Mouse (Mus musculus): ENCODE results near the gene Tmem165.

The Tmem165 gene

DNA sequence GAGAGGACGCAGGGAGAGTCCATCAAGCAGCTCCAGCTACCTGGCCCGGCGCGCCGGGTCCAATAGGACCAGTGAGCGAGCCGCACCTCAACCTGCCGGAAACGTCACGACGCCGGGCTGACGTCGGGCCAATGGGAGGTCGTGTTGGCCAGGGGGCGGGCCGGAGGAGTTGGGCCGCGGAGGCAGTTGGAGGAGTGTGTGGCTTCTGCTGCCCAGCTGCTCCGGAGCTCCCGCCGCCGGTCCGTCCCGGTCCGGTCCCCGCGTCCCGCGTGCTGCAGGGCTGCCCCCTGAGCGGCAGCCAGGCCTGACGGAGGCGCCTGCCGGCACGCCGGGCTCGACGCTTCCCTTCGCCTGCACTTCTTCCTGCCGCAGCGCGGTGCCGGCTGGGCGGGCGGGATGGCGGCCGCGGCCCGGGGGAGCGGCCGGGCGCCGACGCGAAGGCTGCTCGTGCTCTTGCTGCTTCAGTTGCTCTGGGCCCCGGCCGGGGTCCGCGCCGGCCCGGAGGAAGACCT, at the start of gene Tmem165:
Gene Tmem165 (plus strand): TSS at position 131 of the 512 bp plus-strand sequence.
- DNase-seq (ENCODE audit: low read depth, low spot score): peak; percentile 92
- no peaks in the 10 kb centered on the region for H3K27me3 ChIP-seq (ENCODE audit: control insufficient read depth, insufficient read depth, low read length, poor library complexity, severe bottlenecking)
- no peaks in the 10 kb centered on the region for H3K36me3 ChIP-seq (ENCODE audit: control insufficient read depth, insufficient read depth, low read length, poor library complexity, severe bottlenecking)

- no peak for DNase-seq (ENCODE audit: low read depth, low spot score)
Observed at GRCm38 (mm10) chr5:76135644-76136043, 48.0 kb upstream of the Tmem165 start.

GRCm38 (mm10) chr5:76136271-76136670, 47.4 kb upstream of the Tmem165 start:
- no peaks in the 10 kb centered on the region for H3K36me3 ChIP-seq (ENCODE audit: control insufficient read depth, insufficient read depth, low read length, poor library complexity, severe bottlenecking)
- no peak for DNase-seq (ENCODE audit: low read depth, low spot score)
- no peaks in the 10 kb centered on the region for H3K27me3 ChIP-seq (ENCODE audit: control insufficient read depth, insufficient read depth, low read length, poor library complexity, severe bottlenecking)

More at GRCm38 (mm10) chr5:76135644-76136043, 48.0 kb upstream of the Tmem165 start:
- Histone ChIP-seq H3K27me3 (ENCODE audit: control insufficient read depth, insufficient read depth, low read length, poor library complexity, severe bottlenecking) (no peaks in the 10 kb centered on the region), H3K36me3 (ENCODE audit: control insufficient read depth, insufficient read depth, low read length, poor library complexity, severe bottlenecking) (no peaks in the 10 kb centered on the region)

DNA sequence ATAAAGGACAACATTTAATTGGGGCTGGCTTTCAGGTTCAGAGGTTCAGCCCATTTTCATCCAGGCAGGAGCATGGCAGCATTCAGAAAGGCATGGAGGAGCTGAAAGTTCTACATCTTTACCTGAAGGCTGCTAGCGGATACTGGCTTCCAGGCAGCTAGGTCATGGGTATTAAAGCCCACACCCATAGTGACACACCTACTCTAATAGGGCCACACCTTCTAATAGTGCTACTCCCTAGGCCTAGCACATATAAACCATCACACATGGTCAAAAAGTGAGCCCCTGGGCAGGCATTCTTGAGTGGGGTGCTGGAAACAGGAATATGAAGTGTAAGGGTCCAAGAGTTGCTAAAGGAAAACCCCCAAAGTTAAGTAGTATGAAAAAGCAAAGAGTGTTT, 46.1 kb upstream of the Tmem165 start:
- H3K27me3 ChIP-seq (ENCODE audit: control insufficient read depth, insufficient read depth, low read length, poor library complexity, severe bottlenecking): no peaks in the 10 kb centered on the region
- DNase-seq (ENCODE audit: low read depth, low spot score): no peak
- no peaks in the 10 kb centered on the region for H3K36me3 ChIP-seq (ENCODE audit: control insufficient read depth, insufficient read depth, low read length, poor library complexity, severe bottlenecking)

GRCm38 (mm10) chr5:76138071-76138470, 45.6 kb upstream of the Tmem165 start:
- Histone ChIP-seq H3K36me3 (ENCODE audit: control insufficient read depth, insufficient read depth, low read length, poor library complexity, severe bottlenecking) (no peaks in the 10 kb centered on the region), H3K27me3 (ENCODE audit: control insufficient read depth, insufficient read depth, low read length, poor library complexity, severe bottlenecking) (no peaks in the 10 kb centered on the region)
- no peak for DNase-seq (ENCODE audit: low read depth, low spot score)

GRCm38 (mm10) chr5:76138512-76138911, 45.2 kb upstream of the Tmem165 start:
- H3K36me3 ChIP-seq (ENCODE audit: control insufficient read depth, insufficient read depth, low read length, poor library complexity, severe bottlenecking): no peaks in the 10 kb centered on the region
- peak; percentile 4 for DNase-seq (ENCODE audit: low read depth, low spot score)
- H3K27me3 ChIP-seq (ENCODE audit: control insufficient read depth, insufficient read depth, low read length, poor library complexity, severe bottlenecking): no peaks in the 10 kb centered on the region

- Histone ChIP-seq H3K27me3 (ENCODE audit: control insufficient read depth, insufficient read depth, low read length, poor library complexity, severe bottlenecking) (no peaks in the 10 kb centered on the region), H3K36me3 (ENCODE audit: control insufficient read depth, insufficient read depth, low read length, poor library complexity, severe bottlenecking) (no peaks in the 10 kb centered on the region)
- DNase-seq (ENCODE audit: low read depth, low spot score): peak; percentile 24
Observed at GRCm38 (mm10) chr5:76139171-76139671, 44.5 kb upstream of the Tmem165 start.

- no peaks in the 10 kb centered on the region for H3K27me3 ChIP-seq (ENCODE audit: control insufficient read depth, insufficient read depth, low read length, poor library complexity, severe bottlenecking)
- DNase-seq (ENCODE audit: low read depth, low spot score): peak; percentile 98
- no peaks in the 10 kb centered on the region for H3K36me3 ChIP-seq (ENCODE audit: control insufficient read depth, insufficient read depth, low read length, poor library complexity, severe bottlenecking)
Observed at GRCm38 (mm10) chr5:76139808-76140729, 43.6 kb upstream of the Tmem165 start, which contains the start of gene Srd5a3. Srd5a3 (plus strand) TSS chr5:76140271.

DNA sequence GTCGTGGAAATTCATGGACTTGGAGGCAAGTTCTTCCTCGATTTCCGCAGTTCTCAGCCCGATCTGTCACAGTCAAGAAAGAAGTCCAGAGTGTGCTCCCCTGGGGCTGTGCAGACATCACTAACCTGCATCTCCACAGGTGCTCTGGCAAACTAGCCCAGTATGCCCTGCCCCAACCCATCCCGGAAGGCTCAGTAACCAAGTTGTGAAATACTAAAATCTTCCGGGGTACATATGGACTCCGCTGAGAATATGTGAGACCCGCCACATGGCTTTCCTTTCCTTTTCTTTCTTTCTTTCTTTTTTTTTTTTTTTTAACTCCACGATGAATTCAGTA, 43.0 kb upstream of the Tmem165 start:
- no peak for DNase-seq (ENCODE audit: low read depth, low spot score)
- Histone ChIP-seq H3K36me3 (ENCODE audit: control insufficient read depth, insufficient read depth, low read length, poor library complexity, severe bottlenecking) (no peaks in the 10 kb centered on the region), H3K27me3 (ENCODE audit: control insufficient read depth, insufficient read depth, low read length, poor library complexity, severe bottlenecking) (no peaks in the 10 kb centered on the region)

GRCm38 (mm10) chr5:76143356-76143755, 40.3 kb upstream of the Tmem165 start:
- Histone ChIP-seq H3K36me3 (ENCODE audit: control insufficient read depth, insufficient read depth, low read length, poor library complexity, severe bottlenecking) (no peaks in the 10 kb centered on the region), H3K27me3 (ENCODE audit: control insufficient read depth, insufficient read depth, low read length, poor library complexity, severe bottlenecking) (no peaks in the 10 kb centered on the region)
- no peak for DNase-seq (ENCODE audit: low read depth, low spot score)

GRCm38 (mm10) chr5:76146401-76146800, 37.3 kb upstream of the Tmem165 start:
- peak; percentile 34 for DNase-seq (ENCODE audit: low read depth, low spot score)
- Histone ChIP-seq H3K36me3 (ENCODE audit: control insufficient read depth, insufficient read depth, low read length, poor library complexity, severe bottlenecking) (peaks cover 7% of the 10 kb centered on the region; the same call in 1 of the 2 replicates), H3K27me3 (ENCODE audit: control insufficient read depth, insufficient read depth, low read length, poor library complexity, severe bottlenecking) (no peaks in the 10 kb centered on the region)

GRCm38 (mm10) chr5:76149436-76149835, 34.2 kb upstream of the Tmem165 start:
- H3K27me3 ChIP-seq (ENCODE audit: control insufficient read depth, insufficient read depth, low read length, poor library complexity, severe bottlenecking): no peaks in the 10 kb centered on the region
- DNase-seq (ENCODE audit: low read depth, low spot score): no peak
- H3K36me3 ChIP-seq (ENCODE audit: control insufficient read depth, insufficient read depth, low read length, poor library complexity, severe bottlenecking): peaks cover 9% of the 10 kb centered on the region

- no peaks in the 10 kb centered on the region for H3K27me3 ChIP-seq (ENCODE audit: control insufficient read depth, insufficient read depth, low read length, poor library complexity, severe bottlenecking)
- peaks cover 10% of the 10 kb centered on the region for H3K36me3 ChIP-seq (ENCODE audit: control insufficient read depth, insufficient read depth, low read length, poor library complexity, severe bottlenecking)
- DNase-seq (ENCODE audit: low read depth, low spot score): no peak
Observed at GRCm38 (mm10) chr5:76152956-76153355, 30.7 kb upstream of the Tmem165 start.

DNA sequence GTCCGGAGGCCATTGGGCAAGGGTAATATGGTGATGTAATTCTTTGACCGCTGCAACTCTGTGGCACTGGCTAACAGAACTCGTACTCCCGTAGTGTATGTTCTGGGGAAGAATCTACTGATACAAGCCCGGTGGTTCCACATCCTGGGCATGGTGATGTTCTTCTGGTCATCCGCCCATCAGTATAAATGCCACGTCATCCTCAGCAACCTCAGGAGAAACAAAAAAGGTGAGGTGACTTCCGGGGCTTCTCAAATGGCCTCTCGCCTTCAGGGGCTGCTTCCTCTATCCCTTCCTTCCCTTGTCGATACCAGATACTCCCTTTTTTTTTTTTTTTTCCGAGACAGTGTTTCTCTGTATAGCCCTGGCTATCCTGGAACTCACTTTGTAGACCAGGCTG, 30.2 kb upstream of the Tmem165 start:
- H3K36me3 ChIP-seq (ENCODE audit: control insufficient read depth, insufficient read depth, low read length, poor library complexity, severe bottlenecking): peaks cover 10% of the 10 kb centered on the region
- no peaks in the 10 kb centered on the region for H3K27me3 ChIP-seq (ENCODE audit: control insufficient read depth, insufficient read depth, low read length, poor library complexity, severe bottlenecking)
- DNase-seq (ENCODE audit: low read depth, low spot score): no peak

DNA sequence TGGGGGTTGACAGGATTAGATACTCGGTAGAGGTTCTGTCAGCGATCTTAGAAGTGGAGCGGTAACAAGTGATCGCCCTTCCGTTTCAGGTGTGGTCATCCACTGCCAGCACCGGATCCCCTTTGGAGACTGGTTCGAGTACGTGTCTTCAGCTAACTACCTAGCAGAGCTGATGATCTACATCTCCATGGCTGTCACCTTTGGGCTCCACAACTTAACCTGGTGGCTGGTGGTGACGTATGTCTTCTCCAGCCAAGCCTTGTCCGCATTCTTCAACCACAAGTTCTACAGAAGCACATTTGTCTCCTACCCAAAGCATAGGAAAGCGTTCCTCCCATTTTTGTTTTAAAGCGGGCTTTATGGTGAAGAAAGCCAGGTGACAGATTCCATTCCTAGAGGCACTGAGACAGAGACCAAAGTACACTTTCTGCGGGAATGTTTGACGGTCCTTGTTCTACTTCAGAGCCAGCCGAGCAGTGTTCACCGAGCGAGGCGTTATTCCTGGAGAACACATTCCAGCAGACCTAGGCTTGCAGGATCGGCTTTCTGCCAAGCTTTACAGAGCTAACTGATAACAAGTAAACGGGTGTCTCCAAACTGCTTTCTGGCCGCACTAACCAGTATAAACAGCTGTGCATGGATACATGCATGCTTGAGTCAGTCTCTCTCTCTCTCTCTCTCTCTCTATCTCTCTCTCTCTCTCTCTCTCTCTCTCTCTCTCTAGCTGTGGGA, 29.1 kb upstream of the Tmem165 start:
- Histone ChIP-seq H3K36me3 (ENCODE audit: control insufficient read depth, insufficient read depth, low read length, poor library complexity, severe bottlenecking) (peaks cover 10% of the 10 kb centered on the region), H3K27me3 (ENCODE audit: control insufficient read depth, insufficient read depth, low read length, poor library complexity, severe bottlenecking) (no peaks in the 10 kb centered on the region)
- DNase-seq (ENCODE audit: low read depth, low spot score): no peak
